8 mouse cellular contexts compared by ENCODE assay signal in genomic region chr11:58010930-58011329, GRCm38 (mm10). TPM values are rescaled to one million over a fixed set of nuclear protein-coding genes. Genes with fewer than 3 reads are reported as not detected.
DNase-seq lines count a peak whose midpoint lies in the region; ATAC-seq and TF ChIP-seq lines count a peak whose summit lies in the region.

No protein-coding gene starts in this region.

- in situ Hi-C loops in ES-E14 (cut with MboI; ENCODE audit: low sequenced_read_pairs in 2 of 2, unreplicated experiment in 2 of 2), result no loop called here

- H3K4me3 ChIP-seq in heart, embryonic 12.5 days, result peak overlapping the region; percentile 96
- peak overlapping the region; percentile 96 to 97 for H3K4me3 ChIP-seq in ES-E14 (ENCODE audit: insufficient read depth in 1 of 2, low read depth in 1 of 2, low read length in 2 of 2, poor library complexity in 1 of 2, severe bottlenecking in 1 of 2)
- H3K4me3 ChIP-seq in hindbrain, embryonic 12.5 days, result 0 out of 2 replicates have a peak overlapping the region, but pooled peaks have one; percentile 13
- H3K4me3 ChIP-seq in midbrain, embryonic 11.5 days (ENCODE audit: low read depth, low read length), result peak overlapping the region; percentile 97; the same call in 1 of the 2 replicates

- peaks cover 38% of the 10 kb centered on the region for H3K4me1 ChIP-seq in heart, embryonic 12.5 days (replicated peaks)
- peaks cover 7 to 12% of the 10 kb centered on the region in 2 experiments for H3K4me1 ChIP-seq in ES-E14 (ENCODE audit: control insufficient read depth in 2 of 2, insufficient read depth in 2 of 2, low read length in 2 of 2, poor library complexity in 1 of 2)
- peaks cover 29% of the 10 kb centered on the region for H3K4me1 ChIP-seq in hindbrain, embryonic 12.5 days
- peaks cover 16% of the 10 kb centered on the region for H3K4me1 ChIP-seq in midbrain, embryonic 11.5 days (ENCODE audit: control insufficient read depth, insufficient read depth, low read length)

- 20% methylated on average over 1 of the region's 1 CpGs for WGBS in heart, embryonic 12.5 days
- 72% methylated on average over 1 of the region's 1 CpGs for WGBS in hindbrain, embryonic 12.5 days
- WGBS in midbrain, embryonic 11.5 days, result 49% methylated on average over 1 of the region's 1 CpGs

- H3K4me2 ChIP-seq in heart, embryonic 12.5 days, result peak overlapping the region; percentile 84
- H3K4me2 ChIP-seq in hindbrain, embryonic 12.5 days (replicated peaks), result peak overlapping the region; percentile 86
- H3K4me2 ChIP-seq in midbrain, embryonic 11.5 days, result peak overlapping the region; percentile 83

- no peak for DNase-seq in heart, adult 11 months
- no peak for DNase-seq in ES-E14 (ENCODE audit: low read depth, low spot score)
- no peak for DNase-seq in midbrain, embryonic 11.5 days (ENCODE audit: low spot score, missing footprints)
- DNase-seq in spleen, postnatal 14 days (ENCODE audit: low spot score in 2 of 2), result no peak
- DNase-seq in thymus, postnatal 25 days, result no peak
- DNase-seq in cerebellum, postnatal 10 days, result no peak

- H3K9ac ChIP-seq in heart, embryonic 12.5 days, result 0 out of 2 replicates have a peak overlapping the region, but pooled peaks have one; percentile 34
- H3K9ac ChIP-seq in ES-E14 (ENCODE audit: insufficient read depth, low read depth, low read length, poor library complexity, severe bottlenecking), result peak overlapping the region; percentile 30; the same call in 1 of the 2 replicates
- no peak overlapping the region for H3K9ac ChIP-seq in hindbrain, embryonic 12.5 days
- H3K9ac ChIP-seq in midbrain, embryonic 11.5 days (ENCODE audit: low read length), result 0 out of 2 replicates have a peak overlapping the region, but pooled peaks have one; percentile 30

- H3K9me3 ChIP-seq in heart, embryonic 12.5 days (replicated peaks), result no peaks in the 10 kb centered on the region
- H3K9me3 ChIP-seq in ES-E14 (ENCODE audit: control insufficient read depth, insufficient read depth, low read depth, low read length), result no peaks in the 10 kb centered on the region
- no peaks in the 10 kb centered on the region for H3K9me3 ChIP-seq in hindbrain, embryonic 12.5 days (replicated peaks)
- no peaks in the 10 kb centered on the region for H3K9me3 ChIP-seq in midbrain, embryonic 11.5 days (ENCODE audit: control insufficient read depth, low read length)

- no peaks in the 10 kb centered on the region for H3K36me3 ChIP-seq in heart, embryonic 12.5 days
- no peaks in the 10 kb centered on the region for H3K36me3 ChIP-seq in ES-E14 (ENCODE audit: control insufficient read depth, insufficient read depth, low read length, poor library complexity, severe bottlenecking)
- no peaks in the 10 kb centered on the region for H3K36me3 ChIP-seq in hindbrain, embryonic 12.5 days
- no peaks in the 10 kb centered on the region for H3K36me3 ChIP-seq in midbrain, embryonic 11.5 days (ENCODE audit: control insufficient read depth, insufficient read depth, low read length)

- H3K27me3 ChIP-seq in heart, embryonic 12.5 days (replicated peaks), result no peaks in the 10 kb centered on the region
- no peaks in the 10 kb centered on the region for H3K27me3 ChIP-seq in hindbrain, embryonic 12.5 days
- no peaks in the 10 kb centered on the region for H3K27me3 ChIP-seq in midbrain, embryonic 11.5 days (ENCODE audit: control insufficient read depth, insufficient read depth, low read length)

- ATAC-seq in heart, embryonic 12.5 days (ENCODE audit: insufficient number of reproducible peaks, low FRiP score), result no peak
- no peak for ATAC-seq in hindbrain, embryonic 12.5 days (ENCODE audit: low FRiP score)
- ATAC-seq in midbrain, embryonic 11.5 days (ENCODE audit: low FRiP score), result no peak

- no peak overlapping the region for H3K27ac ChIP-seq in heart, embryonic 12.5 days (ENCODE audit: poor library complexity, severe bottlenecking)
- H3K27ac ChIP-seq in ES-E14 (ENCODE audit: insufficient read depth, low read depth, low read length, poor library complexity, severe bottlenecking), result no peak overlapping the region
- H3K27ac ChIP-seq in hindbrain, embryonic 12.5 days, result no peak overlapping the region
- no peak overlapping the region for H3K27ac ChIP-seq in midbrain, embryonic 11.5 days (ENCODE audit: low read depth, low read length)

TF ChIP-seq in ES-E14, 5 proteins besides CTCF, POLR2A, EP300 and RAD21:
- TF ChIP-seq HCFC1 (IDR thresholded peaks at IDR 0.05; ENCODE audit: borderline replicate concordance, insufficient read depth, low read length), result no peak
- no peak for TF ChIP-seq ZNF384 (IDR thresholded peaks at IDR 0.05; ENCODE audit: low read depth, low read length)
- no peak for TF ChIP-seq MAFK (IDR thresholded peaks at IDR 0.05; ENCODE audit: insufficient read depth, low read depth, low read length)
- no peak for TF ChIP-seq CHD2 (IDR thresholded peaks at IDR 0.05; ENCODE audit: low read depth, low read length)
- no peak for TF ChIP-seq ZC3H11A (IDR thresholded peaks at IDR 0.05; ENCODE audit: borderline replicate concordance, low read depth, low read length)

RNA-seq across cellular contexts. Expression of gene Larp1, which starts 2.1 kb away (rescaled TPM):
- 17.5 and 18.3 TPM in 2 replicates for polyA plus RNA-seq in heart, embryonic 12.5 days (2016; fragmentation: Nextera tagmentation; extraction: Ambion mirVana)
- 90.1 and 100 TPM in 2 replicates for total RNA-seq in ES-E14 (2012; rRNA removed)
- 18.5 and 19.0 TPM in 2 replicates for polyA plus RNA-seq in hindbrain, embryonic 12.5 days (2016; fragmentation: Nextera tagmentation; extraction: Ambion mirVana)
- polyA plus RNA-seq in midbrain, embryonic 11.5 days (2014; fragmentation: Nextera tagmentation; extraction: Ambion mirVana), result 13.9 and 14.0 TPM in 2 replicates

Comparison
In these comparisons a context has a peak if more than half of its experiments do, and no peak if none do; other contexts are left out.
1. H3K4me3 ChIP-seq: peak in every context shown above with its lines; median percentile 97 in midbrain, embryonic 11.5 days; 96 in ES-E14; 96 in heart, embryonic 12.5 days; 13 in hindbrain, embryonic 12.5 days.